Mouse (Mus musculus): Measurements from ENCODE around the gene Acot6. TPM values are rescaled to one million over a fixed set of nuclear protein-coding genes. Genes with fewer than 3 reads are reported as not detected.

Gene Acot6
- total RNA-seq, 1 experiment = 0.36 TPM

DNA sequence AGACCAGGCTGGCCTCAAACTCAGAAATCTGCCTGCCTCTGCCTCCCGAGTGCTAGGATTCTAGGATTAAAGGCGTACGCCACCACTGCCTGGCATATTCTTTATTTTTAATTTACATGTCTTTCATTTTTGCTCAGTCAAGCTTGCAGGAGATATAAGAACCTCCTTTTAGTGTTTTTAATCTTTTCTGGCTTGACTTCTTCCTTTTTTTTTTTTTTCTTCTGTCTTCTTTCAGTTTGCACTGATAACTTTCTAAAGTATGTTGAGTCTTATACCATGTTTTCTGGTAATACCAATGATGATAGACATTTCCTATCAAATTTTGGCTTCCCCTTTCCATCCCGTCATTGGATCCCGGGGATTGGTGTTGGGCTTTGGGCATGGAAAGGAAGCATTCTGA lies 19.1 kb downstream of the Acot6 start:
- Histone ChIP-seq H3K36me3 (ENCODE audit: control insufficient read depth, insufficient read depth, low read length, poor library complexity, severe bottlenecking) (no peaks in the 10 kb centered on the region), H3K4me1 (ENCODE audit: control insufficient read depth in 2 of 2, insufficient read depth in 2 of 2, low read length in 2 of 2, poor library complexity in 1 of 2) (no peaks in the 10 kb centered on the region), H3K4me3 (ENCODE audit: insufficient read depth in 1 of 2, low read depth in 1 of 2, low read length in 2 of 2, poor library complexity in 1 of 2, severe bottlenecking in 1 of 2) (no peak overlapping the region), H3K9ac (ENCODE audit: insufficient read depth, low read depth, low read length, poor library complexity, severe bottlenecking) (no peak overlapping the region), H3K27ac (ENCODE audit: insufficient read depth, low read depth, low read length, poor library complexity, severe bottlenecking) (no peak overlapping the region), H3K9me3 (ENCODE audit: control insufficient read depth, insufficient read depth, low read depth, low read length) (no peaks in the 10 kb centered on the region)
- TF ChIP-seq ZNF384 (IDR thresholded peaks at IDR 0.05; ENCODE audit: low read depth, low read length) (no peak), MAFK (IDR thresholded peaks at IDR 0.05; ENCODE audit: insufficient read depth, low read depth, low read length) (no peak), CHD2 (IDR thresholded peaks at IDR 0.05; ENCODE audit: low read depth, low read length) (no peak), HCFC1 (IDR thresholded peaks at IDR 0.05; ENCODE audit: borderline replicate concordance, insufficient read depth, low read length) (no peak), ZC3H11A (IDR thresholded peaks at IDR 0.05; ENCODE audit: borderline replicate concordance, low read depth, low read length) (no peak)
- in situ Hi-C loops (cut with MboI; ENCODE audit: low sequenced_read_pairs in 2 of 2, unreplicated experiment in 2 of 2) = no loop called here
- DNase-seq (ENCODE audit: low read depth, low spot score) = no peak

DNA sequence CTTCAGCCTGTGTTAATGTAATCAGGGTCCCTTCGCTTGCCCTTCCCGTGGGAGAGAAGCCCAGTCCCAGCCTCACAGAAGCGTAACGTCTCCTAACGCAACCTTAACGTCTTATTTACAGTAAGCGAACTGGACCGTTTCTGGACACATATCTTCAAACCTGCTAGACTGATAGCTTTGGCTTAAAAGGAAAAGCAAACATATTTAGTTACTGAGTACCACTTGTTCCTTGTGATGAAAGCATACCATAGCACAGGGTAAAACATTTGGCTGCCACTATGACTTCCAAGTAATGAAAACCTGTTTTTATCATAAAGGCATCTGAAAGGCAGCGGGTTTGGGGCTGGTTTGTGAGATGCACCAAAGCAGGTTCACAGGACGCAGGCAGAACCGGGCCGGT lies 25.4 kb downstream of the Acot6 start:
- Histone ChIP-seq H3K4me1 (ENCODE audit: control insufficient read depth in 2 of 2, insufficient read depth in 2 of 2, low read length in 2 of 2, poor library complexity in 1 of 2) (no peaks in the 10 kb centered on the region), H3K36me3 (ENCODE audit: control insufficient read depth, insufficient read depth, low read length, poor library complexity, severe bottlenecking) (no peaks in the 10 kb centered on the region), H3K9me3 (ENCODE audit: control insufficient read depth, insufficient read depth, low read depth, low read length) (no peaks in the 10 kb centered on the region), H3K27ac (ENCODE audit: insufficient read depth, low read depth, low read length, poor library complexity, severe bottlenecking) (no peak overlapping the region), H3K9ac (ENCODE audit: insufficient read depth, low read depth, low read length, poor library complexity, severe bottlenecking) (no peak overlapping the region), H3K4me3 (ENCODE audit: insufficient read depth in 1 of 2, low read depth in 1 of 2, low read length in 2 of 2, poor library complexity in 1 of 2, severe bottlenecking in 1 of 2) (no peak overlapping the region)
- in situ Hi-C loops (cut with MboI; ENCODE audit: low sequenced_read_pairs in 2 of 2, unreplicated experiment in 2 of 2) = no loop called here
- DNase-seq (ENCODE audit: low read depth, low spot score) = no peak
- TF ChIP-seq ZNF384 (IDR thresholded peaks at IDR 0.05; ENCODE audit: low read depth, low read length) (no peak), ZC3H11A (IDR thresholded peaks at IDR 0.05; ENCODE audit: borderline replicate concordance, low read depth, low read length) (no peak), CHD2 (IDR thresholded peaks at IDR 0.05; ENCODE audit: low read depth, low read length) (no peak), HCFC1 (IDR thresholded peaks at IDR 0.05; ENCODE audit: borderline replicate concordance, insufficient read depth, low read length) (no peak), MAFK (IDR thresholded peaks at IDR 0.05; ENCODE audit: insufficient read depth, low read depth, low read length) (no peak)

DNA sequence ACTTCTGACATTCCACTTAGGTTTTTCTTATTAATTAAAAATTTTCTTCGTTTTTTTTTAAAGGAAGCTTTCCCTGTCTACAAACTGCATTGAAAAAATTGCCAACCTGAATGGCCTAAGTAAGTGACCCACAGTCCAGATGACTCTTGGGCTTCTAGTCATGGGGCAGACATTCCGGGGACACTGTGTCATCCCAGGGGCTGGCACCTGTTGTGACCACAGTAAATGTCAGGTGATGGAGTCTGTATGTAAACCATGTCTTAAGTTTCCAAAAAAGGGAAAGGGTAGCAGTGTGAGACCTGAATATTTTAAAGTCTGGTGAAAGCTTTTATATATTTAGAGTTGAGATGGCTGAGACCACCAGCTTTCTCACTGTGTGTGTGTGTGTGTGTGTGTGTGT lies 26.4 kb downstream of the Acot6 start:
- no peaks in the 10 kb centered on the region for H3K4me1 ChIP-seq (ENCODE audit: control insufficient read depth in 2 of 2, insufficient read depth in 2 of 2, low read length in 2 of 2, poor library complexity in 1 of 2)
- no peaks in the 10 kb centered on the region for H3K36me3 ChIP-seq (ENCODE audit: control insufficient read depth, insufficient read depth, low read length, poor library complexity, severe bottlenecking)
- H3K9me3 ChIP-seq (ENCODE audit: control insufficient read depth, insufficient read depth, low read depth, low read length) = no peaks in the 10 kb centered on the region
- in situ Hi-C loops (cut with MboI; ENCODE audit: low sequenced_read_pairs in 2 of 2, unreplicated experiment in 2 of 2) = no loop called here
- no peak overlapping the region for H3K27ac ChIP-seq (ENCODE audit: insufficient read depth, low read depth, low read length, poor library complexity, severe bottlenecking)
- H3K9ac ChIP-seq (ENCODE audit: insufficient read depth, low read depth, low read length, poor library complexity, severe bottlenecking) = no peak overlapping the region
- H3K4me3 ChIP-seq (ENCODE audit: insufficient read depth in 1 of 2, low read depth in 1 of 2, low read length in 2 of 2, poor library complexity in 1 of 2, severe bottlenecking in 1 of 2) = no peak overlapping the region
- TF ChIP-seq CHD2 (IDR thresholded peaks at IDR 0.05; ENCODE audit: low read depth, low read length) (no peak), MAFK (IDR thresholded peaks at IDR 0.05; ENCODE audit: insufficient read depth, low read depth, low read length) (no peak), HCFC1 (IDR thresholded peaks at IDR 0.05; ENCODE audit: borderline replicate concordance, insufficient read depth, low read length) (no peak), ZNF384 (IDR thresholded peaks at IDR 0.05; ENCODE audit: low read depth, low read length) (no peak), ZC3H11A (IDR thresholded peaks at IDR 0.05; ENCODE audit: borderline replicate concordance, low read depth, low read length) (no peak)
- DNase-seq (ENCODE audit: low read depth, low spot score) = no peak

DNA sequence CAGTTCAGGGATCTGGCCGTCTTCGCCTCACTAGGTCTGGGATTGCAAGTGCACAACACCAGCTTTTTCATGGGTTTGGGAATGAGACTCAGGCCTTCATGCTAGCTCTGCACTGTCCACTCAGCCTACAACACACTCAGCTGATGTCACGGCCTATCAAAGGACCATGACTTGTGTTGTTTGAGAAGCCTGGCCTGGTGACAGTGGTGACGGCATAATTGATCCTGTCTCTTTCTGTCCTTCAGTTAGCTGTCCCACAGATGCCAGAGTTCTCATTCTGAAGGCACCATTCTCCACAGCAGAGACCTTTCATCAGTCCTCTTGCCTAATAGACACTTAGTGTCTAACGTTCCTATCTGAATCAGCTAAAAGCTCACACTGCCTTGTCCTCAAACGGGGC lies 28.1 kb downstream of the Acot6 start:
- DNase-seq (ENCODE audit: low read depth, low spot score) = no peak
- Histone ChIP-seq H3K4me1 (ENCODE audit: control insufficient read depth in 2 of 2, insufficient read depth in 2 of 2, low read length in 2 of 2, poor library complexity in 1 of 2) (no peaks in the 10 kb centered on the region), H3K9me3 (ENCODE audit: control insufficient read depth, insufficient read depth, low read depth, low read length) (no peaks in the 10 kb centered on the region), H3K9ac (ENCODE audit: insufficient read depth, low read depth, low read length, poor library complexity, severe bottlenecking) (no peak overlapping the region), H3K36me3 (ENCODE audit: control insufficient read depth, insufficient read depth, low read length, poor library complexity, severe bottlenecking) (no peaks in the 10 kb centered on the region), H3K4me3 (ENCODE audit: insufficient read depth in 1 of 2, low read depth in 1 of 2, low read length in 2 of 2, poor library complexity in 1 of 2, severe bottlenecking in 1 of 2) (no peak overlapping the region), H3K27ac (ENCODE audit: insufficient read depth, low read depth, low read length, poor library complexity, severe bottlenecking) (no peak overlapping the region)
- TF ChIP-seq MAFK (IDR thresholded peaks at IDR 0.05; ENCODE audit: insufficient read depth, low read depth, low read length) (no peak), ZC3H11A (IDR thresholded peaks at IDR 0.05; ENCODE audit: borderline replicate concordance, low read depth, low read length) (no peak), HCFC1 (IDR thresholded peaks at IDR 0.05; ENCODE audit: borderline replicate concordance, insufficient read depth, low read length) (no peak), CHD2 (IDR thresholded peaks at IDR 0.05; ENCODE audit: low read depth, low read length) (no peak), ZNF384 (IDR thresholded peaks at IDR 0.05; ENCODE audit: low read depth, low read length) (no peak)
- in situ Hi-C loops (cut with MboI; ENCODE audit: low sequenced_read_pairs in 2 of 2, unreplicated experiment in 2 of 2) = no loop called here

DNA sequence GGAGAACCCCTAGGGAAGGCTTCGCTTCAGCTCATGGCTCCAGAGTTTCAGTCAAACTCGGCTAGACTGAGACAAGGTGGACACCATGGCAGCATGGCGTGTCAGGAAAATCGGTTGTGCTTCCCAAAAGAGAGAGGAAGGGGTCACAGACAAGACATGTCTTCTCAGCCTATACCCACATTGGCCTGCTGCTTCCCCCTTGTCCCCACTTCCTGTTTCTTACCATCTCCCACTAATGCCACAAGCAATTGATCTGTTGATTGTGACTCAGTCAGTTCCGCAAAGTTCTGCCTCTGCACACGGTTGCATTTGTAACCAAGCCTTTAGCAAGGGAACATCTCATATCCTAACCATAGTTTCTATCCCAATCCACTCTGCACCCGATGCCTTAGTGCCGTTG lies 29.5 kb downstream of the Acot6 start:
- Histone ChIP-seq H3K4me1 (ENCODE audit: control insufficient read depth in 2 of 2, insufficient read depth in 2 of 2, low read length in 2 of 2, poor library complexity in 1 of 2) (no peaks in the 10 kb centered on the region), H3K9me3 (ENCODE audit: control insufficient read depth, insufficient read depth, low read depth, low read length) (no peaks in the 10 kb centered on the region), H3K36me3 (ENCODE audit: control insufficient read depth, insufficient read depth, low read length, poor library complexity, severe bottlenecking) (no peaks in the 10 kb centered on the region), H3K9ac (ENCODE audit: insufficient read depth, low read depth, low read length, poor library complexity, severe bottlenecking) (no peak overlapping the region), H3K4me3 (ENCODE audit: insufficient read depth in 1 of 2, low read depth in 1 of 2, low read length in 2 of 2, poor library complexity in 1 of 2, severe bottlenecking in 1 of 2) (no peak overlapping the region), H3K27ac (ENCODE audit: insufficient read depth, low read depth, low read length, poor library complexity, severe bottlenecking) (no peak overlapping the region)
- in situ Hi-C loops (cut with MboI; ENCODE audit: low sequenced_read_pairs in 2 of 2, unreplicated experiment in 2 of 2) = no loop called here
- DNase-seq (ENCODE audit: low read depth, low spot score) = no peak
- TF ChIP-seq HCFC1 (IDR thresholded peaks at IDR 0.05; ENCODE audit: borderline replicate concordance, insufficient read depth, low read length) = no peak
- TF ChIP-seq ZNF384 (IDR thresholded peaks at IDR 0.05; ENCODE audit: low read depth, low read length) = no peak
- TF ChIP-seq ZC3H11A (IDR thresholded peaks at IDR 0.05; ENCODE audit: borderline replicate concordance, low read depth, low read length) = no peak
- TF ChIP-seq CHD2 (IDR thresholded peaks at IDR 0.05; ENCODE audit: low read depth, low read length) = no peak
- TF ChIP-seq MAFK (IDR thresholded peaks at IDR 0.05; ENCODE audit: insufficient read depth, low read depth, low read length) = no peak

Data from ES-E14 (cell line).